In genomic region chr11:101467477-101468262, GRCm38 (mm10) we compare ENCODE assay signal across 8 mouse cellular contexts. TPM values are rescaled to one million over a fixed set of nuclear protein-coding genes. Genes with fewer than 3 reads are reported as not detected.
DNase-seq lines count a peak whose midpoint lies in the region; ATAC-seq and TF ChIP-seq lines count a peak whose summit lies in the region.

No protein-coding gene starts in this region.

- intact Hi-C loops in heart, postnatal 36 days (cut with DNase I): loop anchor here (2.0 to 5.0 kb wide), 2 partner anchors 25 to 85 kb away; partner anchors contain the start of genes Brca1, Nbr1 and Rpl27

- H3K9ac ChIP-seq in ES-E14 (ENCODE audit: insufficient read depth, low read depth, low read length, poor library complexity, severe bottlenecking): peak overlapping the region; percentile 70
- peak overlapping the region; percentile 74 for H3K9ac ChIP-seq in forebrain, postnatal 0 days
- H3K9ac ChIP-seq in liver, postnatal 0 days (replicated peaks): peak overlapping the region; percentile 64
- peak overlapping the region; percentile 84 for H3K9ac ChIP-seq in neural tube, embryonic 13.5 days

- no peaks in the 10 kb centered on the region for H3K36me3 ChIP-seq in ES-E14 (ENCODE audit: control insufficient read depth, insufficient read depth, low read length, poor library complexity, severe bottlenecking)
- peaks cover 16% of the 10 kb centered on the region for H3K36me3 ChIP-seq in forebrain, postnatal 0 days (ENCODE audit: insufficient read depth)
- no peaks in the 10 kb centered on the region for H3K36me3 ChIP-seq in liver, postnatal 0 days (replicated peaks; ENCODE audit: insufficient read depth, low read length)
- peaks cover 17% of the 10 kb centered on the region for H3K36me3 ChIP-seq in neural tube, embryonic 13.5 days
- no peaks in the 10 kb centered on the region for H3K36me3 ChIP-seq in testis, adult 2 months (ENCODE audit: control insufficient read depth, insufficient read depth, low read length)

- WGBS in forebrain, postnatal 0 days: 2% methylated on average over 54 of the region's 54 CpGs
- 2% methylated on average over 51 of the region's 54 CpGs for WGBS in liver, postnatal 0 days (ENCODE audit: insufficient replicate concordance)
- WGBS in neural tube, embryonic 13.5 days: under 1% methylated on average over 54 of the region's 54 CpGs

- H3K4me3 ChIP-seq in ES-E14 (ENCODE audit: insufficient read depth in 1 of 2, low read depth in 1 of 2, low read length in 2 of 2, poor library complexity in 1 of 2, severe bottlenecking in 1 of 2): peak overlapping the region; percentile 79 to 90
- peak overlapping the region; percentile 70 for H3K4me3 ChIP-seq in forebrain, postnatal 0 days (ENCODE audit: low read depth, low read length)
- H3K4me3 ChIP-seq in liver, postnatal 0 days (ENCODE audit: low read depth, low read length): peak overlapping the region; percentile 64
- H3K4me3 ChIP-seq in neural tube, embryonic 13.5 days: peak overlapping the region; percentile 77
- peak overlapping the region; percentile 79 for H3K4me3 ChIP-seq in testis, adult 2 months (ENCODE audit: control insufficient read depth, low read depth, low read length)

- no peaks in the 10 kb centered on the region for H3K9me3 ChIP-seq in ES-E14 (ENCODE audit: control insufficient read depth, insufficient read depth, low read depth, low read length)
- H3K9me3 ChIP-seq in forebrain, postnatal 0 days (ENCODE audit: low read length): no peaks in the 10 kb centered on the region
- no peaks in the 10 kb centered on the region for H3K9me3 ChIP-seq in liver, postnatal 0 days (ENCODE audit: low read length)
- H3K9me3 ChIP-seq in neural tube, embryonic 13.5 days: no peaks in the 10 kb centered on the region

- TF ChIP-seq POLR2A in testis, adult 2 months (IDR thresholded peaks at IDR 0.05; ENCODE audit: control insufficient read depth, low read depth, low read length): no peak

- in situ Hi-C loops in ES-E14 (cut with MboI; ENCODE audit: low sequenced_read_pairs in 2 of 2, unreplicated experiment in 2 of 2): no loop called here

- H3K27ac ChIP-seq in ES-E14 (ENCODE audit: insufficient read depth, low read depth, low read length, poor library complexity, severe bottlenecking): no peak overlapping the region
- H3K27ac ChIP-seq in forebrain, postnatal 0 days (ENCODE audit: low read depth, low read length): peak overlapping the region; percentile 78
- H3K27ac ChIP-seq in liver, postnatal 0 days (ENCODE audit: low read depth): peak overlapping the region; percentile 44; the same call in 1 of the 2 replicates
- H3K27ac ChIP-seq in neural tube, embryonic 13.5 days (replicated peaks): peak overlapping the region; percentile 90
- peak overlapping the region; percentile 41 for H3K27ac ChIP-seq in testis, adult 2 months (ENCODE audit: control insufficient read depth, insufficient read depth, low read depth, low read length)

- TF ChIP-seq EP300 in liver, postnatal 0 days (IDR thresholded peaks at IDR 0.05; ENCODE audit: low read depth): no peak

- H3K4me1 ChIP-seq in ES-E14 (ENCODE audit: control insufficient read depth in 2 of 2, insufficient read depth in 2 of 2, low read length in 2 of 2, poor library complexity in 1 of 2): peaks cover 11 to 27% of the 10 kb centered on the region in 2 experiments
- H3K4me1 ChIP-seq in forebrain, postnatal 0 days (ENCODE audit: insufficient read depth): peaks cover 14% of the 10 kb centered on the region
- peaks cover 29% of the 10 kb centered on the region for H3K4me1 ChIP-seq in liver, postnatal 0 days (ENCODE audit: insufficient read depth)
- peaks cover 80% of the 10 kb centered on the region for H3K4me1 ChIP-seq in neural tube, embryonic 13.5 days (replicated peaks)
- H3K4me1 ChIP-seq in testis, adult 2 months (ENCODE audit: control insufficient read depth, insufficient read depth, low read length): peaks cover 27% of the 10 kb centered on the region

- peak overlapping the region; percentile 85 for H3K4me2 ChIP-seq in forebrain, postnatal 0 days (ENCODE audit: low read depth)
- H3K4me2 ChIP-seq in liver, postnatal 0 days (ENCODE audit: low read depth, low read length): peak overlapping the region; percentile 94
- H3K4me2 ChIP-seq in neural tube, embryonic 13.5 days: peak overlapping the region; percentile 73

- H3K27me3 ChIP-seq in forebrain, postnatal 0 days (ENCODE audit: insufficient read depth, low read length): no peaks in the 10 kb centered on the region
- H3K27me3 ChIP-seq in liver, postnatal 0 days (ENCODE audit: insufficient read depth, low read length): peaks cover 13% of the 10 kb centered on the region; the same call in 1 of the 2 replicates
- H3K27me3 ChIP-seq in neural tube, embryonic 13.5 days: no peaks in the 10 kb centered on the region
- H3K27me3 ChIP-seq in testis, adult 2 months (ENCODE audit: control insufficient read depth, insufficient read depth, low read length): no peaks in the 10 kb centered on the region

- DNase-seq in ES-E14 (ENCODE audit: low read depth, low spot score): no peak
- peak; percentile 64 for DNase-seq in cerebellum, adult 11-12 months
- peak; percentile 83 for DNase-seq in forebrain, postnatal 0 days
- peak; percentile 68 to 71 for DNase-seq in heart, postnatal 36 days
- peak; percentile 23 to 77 for DNase-seq in layer of hippocampus, adult 18-20 months (ENCODE audit: low spot score in 2 of 2)
- DNase-seq in liver, postnatal 0 days: peak; percentile 78

- peak; percentile 71 for TF ChIP-seq CTCF in forebrain, postnatal 0 days (IDR thresholded peaks at IDR 0.05; ENCODE audit: low read depth)
- peak; percentile 73 for TF ChIP-seq CTCF in liver, postnatal 0 days (IDR thresholded peaks at IDR 0.05; ENCODE audit: low read depth)
- TF ChIP-seq CTCF in testis, adult 2 months (IDR thresholded peaks at IDR 0.05; ENCODE audit: control insufficient read depth, insufficient read depth, insufficient replicate concordance, low read depth, low read length): peak; percentile 25; the same call in 1 of the 2 replicates

- ATAC-seq in forebrain, postnatal 0 days: peak; percentile 66
- ATAC-seq in liver, postnatal 0 days: peak; percentile 77
- peak; percentile 63 for ATAC-seq in neural tube, embryonic 13.5 days (ENCODE audit: low read depth)

TF ChIP-seq in ES-E14, 5 proteins besides CTCF, POLR2A, EP300 and RAD21:
- TF ChIP-seq CHD2 (IDR thresholded peaks at IDR 0.05; ENCODE audit: low read depth, low read length) (no peak), HCFC1 (IDR thresholded peaks at IDR 0.05; ENCODE audit: borderline replicate concordance, insufficient read depth, low read length) (0 out of 2 replicates have a peak, but pooled peaks have one; percentile 15)

RNA-seq across cellular contexts. Expression of gene Vat1, which starts 1.6 kb away (rescaled TPM):
- total RNA-seq in ES-E14 (2012; rRNA removed): 41.9 and 57.5 TPM in 2 replicates
- 131 and 174 TPM in 2 replicates for total RNA-seq in forebrain, postnatal 0 days (2014; rRNA removed)
- polyA plus RNA-seq in forebrain, postnatal 0 days (2015; fragmentation: Nextera tagmentation; extraction: Ambion mirVana): 73.3 and 92.7 TPM in 2 replicates
- total RNA-seq in heart, postnatal 36 days (2021): 10 to 100 TPM; 22.0 to 24.9 TPM
- 10 to 100 TPM; 32.1 to 33.8 TPM for total RNA-seq in layer of hippocampus, adult 18-20 months (2021)
- polyA plus RNA-seq in liver, postnatal 0 days (2015; fragmentation: Nextera tagmentation; extraction: Ambion mirVana): 8.3 and 8.4 TPM in 2 replicates
- 72.6 and 75.8 TPM in 2 replicates for polyA plus RNA-seq in neural tube, embryonic 13.5 days (2015; fragmentation: Nextera tagmentation; extraction: Ambion mirVana)
- polyA plus RNA-seq in testis, adult 2 months (2012; rRNA removed): 40.0 and 43.3 TPM in 2 replicates

RNA-seq across cellular contexts. Expression of gene Rnd2, which starts 2.9 kb away (rescaled TPM):
- total RNA-seq in ES-E14 (2012; rRNA removed): 8.9 and 10.4 TPM in 2 replicates
- total RNA-seq in forebrain, postnatal 0 days (2014; rRNA removed): 61.9 and 71.4 TPM in 2 replicates
- polyA plus RNA-seq in forebrain, postnatal 0 days (2015; fragmentation: Nextera tagmentation; extraction: Ambion mirVana): 88.1 and 96.6 TPM in 2 replicates
- 1 to 10 TPM; 5.6 to 6.2 TPM for total RNA-seq in heart, postnatal 36 days (2021)
- total RNA-seq in layer of hippocampus, adult 18-20 months (2021): 100 to 1,000 TPM; 111 to 120 TPM
- 1.9 and 2.0 TPM in 2 replicates for polyA plus RNA-seq in liver, postnatal 0 days (2015; fragmentation: Nextera tagmentation; extraction: Ambion mirVana)
- polyA plus RNA-seq in neural tube, embryonic 13.5 days (2015; fragmentation: Nextera tagmentation; extraction: Ambion mirVana): 80.5 and 83.0 TPM in 2 replicates
- 19.2 and 21.1 TPM in 2 replicates for polyA plus RNA-seq in testis, adult 2 months (2012; rRNA removed)

RNA-seq across cellular contexts. Expression of gene Ifi35, which starts 19.5 kb away (rescaled TPM):
- 5.0 and 9.1 TPM in 2 replicates for total RNA-seq in ES-E14 (2012; rRNA removed)
- total RNA-seq in forebrain, postnatal 0 days (2014; rRNA removed): 3.2 and 5.2 TPM in 2 replicates
- 3.8 and 5.1 TPM in 2 replicates for polyA plus RNA-seq in forebrain, postnatal 0 days (2015; fragmentation: Nextera tagmentation; extraction: Ambion mirVana)
- total RNA-seq in heart, postnatal 36 days (2021): 10 to 100 TPM; 13.3 to 15.6 TPM
- total RNA-seq in layer of hippocampus, adult 18-20 months (2021): 1 to 10 TPM; 2.4 to 2.7 TPM
- 27.2 and 28.2 TPM in 2 replicates for polyA plus RNA-seq in liver, postnatal 0 days (2015; fragmentation: Nextera tagmentation; extraction: Ambion mirVana)
- polyA plus RNA-seq in neural tube, embryonic 13.5 days (2015; fragmentation: Nextera tagmentation; extraction: Ambion mirVana): 3.6 and 3.8 TPM in 2 replicates
- polyA plus RNA-seq in testis, adult 2 months (2012; rRNA removed): 3.2 and 3.6 TPM in 2 replicates

RNA-seq across cellular contexts. Expression of gene Rpl27, which starts 25.6 kb away (rescaled TPM):
- 1,298 and 1,307 TPM in 2 replicates for total RNA-seq in ES-E14 (2012; rRNA removed)
- total RNA-seq in forebrain, postnatal 0 days (2014; rRNA removed): 785 and 1,503 TPM in 2 replicates
- 274 and 348 TPM in 2 replicates for polyA plus RNA-seq in forebrain, postnatal 0 days (2015; fragmentation: Nextera tagmentation; extraction: Ambion mirVana)
- 10 to 100 TPM; 48.2 to 52.4 TPM for total RNA-seq in heart, postnatal 36 days (2021)
- total RNA-seq in layer of hippocampus, adult 18-20 months (2021): 10 to 100 TPM; 40.7 to 42.5 TPM
- polyA plus RNA-seq in liver, postnatal 0 days (2015; fragmentation: Nextera tagmentation; extraction: Ambion mirVana): 205 and 213 TPM in 2 replicates
- 303 and 315 TPM in 2 replicates for polyA plus RNA-seq in neural tube, embryonic 13.5 days (2015; fragmentation: Nextera tagmentation; extraction: Ambion mirVana)
- 161 and 224 TPM in 2 replicates for polyA plus RNA-seq in testis, adult 2 months (2012; rRNA removed)

RNA-seq across cellular contexts. Expression of gene Ptges3l, which starts 42.5 kb away (rescaled TPM):
- total RNA-seq in ES-E14 (2012; rRNA removed): 3.2 and 3.4 TPM in 2 replicates
- total RNA-seq in forebrain, postnatal 0 days (2014; rRNA removed): 0.62 and 1.8 TPM in 2 replicates
- polyA plus RNA-seq in forebrain, postnatal 0 days (2015; fragmentation: Nextera tagmentation; extraction: Ambion mirVana): 1.2 and 2.4 TPM in 2 replicates
- 10 to 100 TPM; 50.6 to 66.9 TPM for total RNA-seq in heart, postnatal 36 days (2021)
- 1 to 10 TPM in 1 of 2 experiments, under 1 TPM in 1; 0.99 to 2.0 TPM for total RNA-seq in layer of hippocampus, adult 18-20 months (2021)
- polyA plus RNA-seq in liver, postnatal 0 days (2015; fragmentation: Nextera tagmentation; extraction: Ambion mirVana): 0.65 and 1.0 TPM in 2 replicates
- 3.3 and 4.3 TPM in 2 replicates for polyA plus RNA-seq in neural tube, embryonic 13.5 days (2015; fragmentation: Nextera tagmentation; extraction: Ambion mirVana)
- 34.6 and 39.1 TPM in 2 replicates for polyA plus RNA-seq in testis, adult 2 months (2012; rRNA removed)
